Mouse (Mus musculus) brain, embryonic 14.5 days (tissue): Measurements from ENCODE around the gene Tnks1bp1.

Experiments
- CTCF ChIP-seq: fragments of 200-500 bp; IDR thresholded peaks from 2 replicates; pipeline ENCODE4 v1.5.1; 2012; ENCODE audit warnings: inconsistent platforms, mild to moderate bottlenecking, moderate library complexity, borderline replicate concordance; ENCODE audit not compliant: insufficient read depth, insufficient read length; ENCODE audit errors: extremely low read depth
- POLR2A ChIP-seq: fragments of 200-500 bp; IDR thresholded peaks from 2 replicates; pipeline ENCODE4 v1.6.1; 2012; ENCODE audit warnings: mild to moderate bottlenecking, inconsistent platforms, borderline replicate concordance; ENCODE audit not compliant: poor library complexity, insufficient read depth, insufficient read length, severe bottlenecking; ENCODE audit errors: extremely low read depth

- TF ChIP-seq CTCF (no peak), POLR2A (no peak)
Measured at GRCm38 (mm10) chr2:85106068-85106790, 58.4 kb downstream of the Tnks1bp1 start.
